Mouse (Mus musculus): Measurements from ENCODE around the gene Kat5. TPM values are rescaled to one million over a fixed set of nuclear protein-coding genes. Genes with fewer than 3 reads are reported as not detected.
A peak's percentile ranks its signal among the peaks of the same experiment; 100 is the strongest.

Gene Kat5
- polyA plus RNA-seq, 1 experiment from 2014 or later: 43.3 TPM

DNA sequence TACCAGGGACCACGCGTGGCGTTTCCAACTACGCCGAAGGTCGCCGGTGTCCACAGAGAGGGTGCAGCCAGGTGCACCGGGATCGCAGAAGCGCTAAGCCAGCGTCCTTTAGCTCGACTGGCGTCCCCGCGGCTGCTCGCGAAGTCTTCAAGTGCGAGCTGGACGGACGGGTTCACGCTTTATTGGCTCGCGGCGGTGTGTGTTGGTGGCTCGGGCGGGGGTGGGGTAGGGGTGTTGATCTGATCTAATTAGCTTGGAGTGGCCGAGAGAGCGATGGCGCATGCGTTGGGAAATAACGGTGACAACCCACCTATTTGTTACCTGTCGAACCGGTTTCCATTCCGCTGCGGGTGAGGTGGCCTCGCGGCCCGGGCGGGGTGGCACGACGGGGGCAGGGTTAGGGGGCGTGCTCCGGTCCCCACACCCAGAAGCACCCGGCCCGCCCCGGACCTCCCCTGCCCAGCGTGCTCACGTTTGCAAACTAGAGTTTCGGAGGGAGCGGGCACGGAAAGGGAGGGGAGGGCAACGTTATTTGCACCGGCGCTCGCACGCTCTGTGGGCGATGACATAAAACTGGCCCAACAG is 49.5 kb downstream of the Kat5 start, which contains the start of gene Ovol1:
Ovol1 (minus strand) TSS at position 190 of the 585 bp plus-strand sequence.
- H3K4me1 ChIP-seq (ENCODE audit: control insufficient read depth, insufficient read depth, low read length): 0 out of 2 replicates have a peak, but pooled peaks cover 7% of the 10 kb centered on the region
- H3K9ac ChIP-seq (ENCODE audit: low read length): peak within 1 kb of the TSS; percentile 71
- no peaks in the 10 kb centered on the region for H3K36me3 ChIP-seq (ENCODE audit: control insufficient read depth, insufficient read depth, low read length)
- under 1% methylated on average over 57 of the region's 57 CpGs for WGBS
- peak; percentile 90 for ATAC-seq (ENCODE audit: insufficient read depth, low FRiP score)
- peak within 1 kb of the TSS; percentile 55 for H3K4me3 ChIP-seq (replicated peaks; ENCODE audit: low read length)
- H3K27me3 ChIP-seq (ENCODE audit: control insufficient read depth, insufficient read depth, low read length): peaks cover 24% of the 10 kb centered on the region
- no peaks in the 10 kb centered on the region for H3K9me3 ChIP-seq (replicated peaks; ENCODE audit: control insufficient read depth, low read length)
- peak within 1 kb of the TSS; percentile 59 for H3K4me2 ChIP-seq (ENCODE audit: low read depth, low read length)
- H3K27ac ChIP-seq (ENCODE audit: low read length): peak within 1 kb of the TSS; percentile 95

- peaks cover 24% of the 10 kb centered on the region for H3K27me3 ChIP-seq (ENCODE audit: control insufficient read depth, insufficient read depth, low read length)
- 1% methylated on average over 69 of the region's 69 CpGs for WGBS
- no peak for ATAC-seq (ENCODE audit: insufficient read depth, low FRiP score)
These were observed 50.2 kb downstream of the Kat5 start for GRCm38 (mm10) chr19:5559631-5560456.

GRCm38 (mm10) chr19:5559229-5559628 is 50.8 kb downstream of the Kat5 start:
- ATAC-seq (ENCODE audit: insufficient read depth, low FRiP score): no peak
- H3K27me3 ChIP-seq (ENCODE audit: control insufficient read depth, insufficient read depth, low read length): peaks cover 24% of the 10 kb centered on the region
- H3K4me1 ChIP-seq (ENCODE audit: control insufficient read depth, insufficient read depth, low read length): peaks cover 15% of the 10 kb centered on the region; the same call in 1 of the 2 replicates
- H3K27ac ChIP-seq (ENCODE audit: low read length): peak overlapping the region; percentile 90
- no peaks in the 10 kb centered on the region for H3K9me3 ChIP-seq (replicated peaks; ENCODE audit: control insufficient read depth, low read length)
- H3K9ac ChIP-seq (ENCODE audit: low read length): peak overlapping the region; percentile 71
- WGBS: 23% methylated on average over 8 of the region's 8 CpGs
- peak overlapping the region; percentile 59 for H3K4me2 ChIP-seq (ENCODE audit: low read depth, low read length)
- H3K4me3 ChIP-seq (replicated peaks; ENCODE audit: low read length): peak overlapping the region; percentile 55
- no peaks in the 10 kb centered on the region for H3K36me3 ChIP-seq (ENCODE audit: control insufficient read depth, insufficient read depth, low read length)

More at GRCm38 (mm10) chr19:5559631-5560456, 50.2 kb downstream of the Kat5 start:
- Histone ChIP-seq H3K9me3 (replicated peaks; ENCODE audit: control insufficient read depth, low read length) (no peaks in the 10 kb centered on the region), H3K36me3 (ENCODE audit: control insufficient read depth, insufficient read depth, low read length) (no peaks in the 10 kb centered on the region), H3K4me3 (replicated peaks; ENCODE audit: low read length) (peak overlapping the region; percentile 55), H3K4me2 (ENCODE audit: low read depth, low read length) (peak overlapping the region; percentile 59), H3K27ac (ENCODE audit: low read length) (peak overlapping the region; percentile 90), H3K4me1 (ENCODE audit: control insufficient read depth, insufficient read depth, low read length) (0 out of 2 replicates have a peak, but pooled peaks cover 9% of the 10 kb centered on the region), H3K9ac (ENCODE audit: low read length) (peak overlapping the region; percentile 71)

GRCm38 (mm10) chr19:5558770-5559169 is 51.3 kb downstream of the Kat5 start:
- Histone ChIP-seq H3K36me3 (ENCODE audit: control insufficient read depth, insufficient read depth, low read length) (no peaks in the 10 kb centered on the region), H3K9me3 (replicated peaks; ENCODE audit: control insufficient read depth, low read length) (no peaks in the 10 kb centered on the region), H3K4me2 (ENCODE audit: low read depth, low read length) (peak overlapping the region; percentile 59), H3K4me1 (ENCODE audit: control insufficient read depth, insufficient read depth, low read length) (peaks cover 19% of the 10 kb centered on the region; the same call in 1 of the 2 replicates), H3K4me3 (replicated peaks; ENCODE audit: low read length) (peak overlapping the region; percentile 55), H3K27ac (ENCODE audit: low read length) (peak overlapping the region; percentile 90), H3K27me3 (ENCODE audit: control insufficient read depth, insufficient read depth, low read length) (peaks cover 24% of the 10 kb centered on the region), H3K9ac (ENCODE audit: low read length) (peak overlapping the region; percentile 71)
- 61% methylated on average over 8 of the region's 8 CpGs for WGBS
- no peak for ATAC-seq (ENCODE audit: insufficient read depth, low FRiP score)

DNA sequence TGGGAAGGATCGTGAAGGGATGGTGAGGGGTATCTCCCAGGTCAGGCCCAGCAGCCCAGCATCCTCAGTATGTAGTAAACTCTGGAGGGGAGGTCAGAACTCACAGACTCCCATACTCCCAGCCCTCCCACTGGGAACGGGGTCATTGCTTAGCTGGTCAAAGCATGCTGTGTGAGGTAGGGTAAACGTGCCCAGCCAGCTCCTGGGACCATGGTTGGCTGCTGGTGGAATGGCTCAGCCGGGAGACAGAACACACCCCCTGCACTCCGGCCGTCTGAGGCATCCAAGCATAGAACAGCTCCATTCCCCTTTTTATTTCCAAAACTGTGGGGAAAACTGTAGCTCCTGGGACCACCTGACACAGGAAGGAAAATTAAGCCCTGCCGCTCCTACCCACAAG is 51.9 kb downstream of the Kat5 start:
- H3K4me1 ChIP-seq (ENCODE audit: control insufficient read depth, insufficient read depth, low read length): peaks cover 21% of the 10 kb centered on the region; the same call in 1 of the 2 replicates

GRCm38 (mm10) chr19:5554212-5554611 is 55.8 kb downstream of the Kat5 start:
- ATAC-seq (ENCODE audit: insufficient read depth, low FRiP score): peak; percentile 82
- Histone ChIP-seq H3K4me3 (replicated peaks; ENCODE audit: low read length) (peak overlapping the region; percentile 5; the same call in 1 of the 2 replicates), H3K36me3 (ENCODE audit: control insufficient read depth, insufficient read depth, low read length) (no peaks in the 10 kb centered on the region), H3K9ac (ENCODE audit: low read length) (peak overlapping the region; percentile 29; the same call in 1 of the 2 replicates), H3K27ac (ENCODE audit: low read length) (peak overlapping the region; percentile 48), H3K4me2 (ENCODE audit: low read depth, low read length) (peak overlapping the region; percentile 28; the same call in 1 of the 2 replicates), H3K4me1 (ENCODE audit: control insufficient read depth, insufficient read depth, low read length) (peaks cover 14% of the 10 kb centered on the region; the same call in 1 of the 2 replicates), H3K27me3 (ENCODE audit: control insufficient read depth, insufficient read depth, low read length) (peaks cover 14% of the 10 kb centered on the region), H3K9me3 (replicated peaks; ENCODE audit: control insufficient read depth, low read length) (no peaks in the 10 kb centered on the region)
- 56% methylated on average over 14 of the region's 14 CpGs for WGBS

More for the DNA sequence above, 51.9 kb downstream of the Kat5 start:
- WGBS: 51% methylated on average over 7 of the region's 7 CpGs
- H3K9ac ChIP-seq (ENCODE audit: low read length): peak overlapping the region; percentile 71
- H3K27me3 ChIP-seq (ENCODE audit: control insufficient read depth, insufficient read depth, low read length): peaks cover 24% of the 10 kb centered on the region
- no peaks in the 10 kb centered on the region for H3K9me3 ChIP-seq (replicated peaks; ENCODE audit: control insufficient read depth, low read length)
- no peak overlapping the region; the same call in 1 of the 2 replicates for H3K27ac ChIP-seq (ENCODE audit: low read length)
- no peaks in the 10 kb centered on the region for H3K36me3 ChIP-seq (ENCODE audit: control insufficient read depth, insufficient read depth, low read length)
- H3K4me2 ChIP-seq (ENCODE audit: low read depth, low read length): peak overlapping the region; percentile 59
- peak overlapping the region; percentile 55 for H3K4me3 ChIP-seq (replicated peaks; ENCODE audit: low read length)
- ATAC-seq (ENCODE audit: insufficient read depth, low FRiP score): no peak

DNA sequence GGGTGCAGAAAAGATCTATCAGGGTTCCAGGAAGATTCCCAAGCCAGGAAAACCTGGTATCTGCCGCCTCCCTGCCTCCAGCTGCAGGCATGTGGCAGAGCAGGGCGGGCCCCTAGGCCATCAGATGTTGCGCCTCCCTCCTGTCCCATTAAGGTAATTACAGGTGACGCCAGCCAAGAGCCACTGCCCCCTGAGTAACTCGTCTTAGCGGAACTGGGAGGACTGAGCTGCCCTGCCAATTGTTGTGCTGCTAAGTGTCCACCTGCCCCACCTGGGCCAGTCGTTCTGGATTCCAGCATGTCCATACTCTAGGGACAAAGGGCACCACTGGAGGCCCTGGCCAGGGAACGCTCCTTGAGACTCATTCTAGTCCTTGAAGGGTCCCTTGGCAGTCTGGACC is 56.2 kb downstream of the Kat5 start:
- Histone ChIP-seq H3K4me1 (ENCODE audit: control insufficient read depth, insufficient read depth, low read length) (peaks cover 14% of the 10 kb centered on the region; the same call in 1 of the 2 replicates), H3K9ac (ENCODE audit: low read length) (peak overlapping the region; percentile 29; the same call in 1 of the 2 replicates), H3K9me3 (replicated peaks; ENCODE audit: control insufficient read depth, low read length) (no peaks in the 10 kb centered on the region), H3K36me3 (ENCODE audit: control insufficient read depth, insufficient read depth, low read length) (no peaks in the 10 kb centered on the region), H3K4me2 (ENCODE audit: low read depth, low read length) (peak overlapping the region; percentile 28; the same call in 1 of the 2 replicates), H3K27ac (ENCODE audit: low read length) (peak overlapping the region; percentile 48), H3K4me3 (replicated peaks; ENCODE audit: low read length) (no peak overlapping the region), H3K27me3 (ENCODE audit: control insufficient read depth, insufficient read depth, low read length) (peaks cover 10% of the 10 kb centered on the region)
- WGBS: 46% methylated on average over 8 of the region's 8 CpGs
- peak; percentile 18; the same call in 1 of the 2 replicates for ATAC-seq (ENCODE audit: insufficient read depth, low FRiP score)

Measured in stomach, embryonic 16.5 days (tissue).